Mouse (Mus musculus) erythroblast, embryonic 14.5 days (primary cell): ENCODE results near the gene Wfdc1. TPM values are rescaled to one million over a fixed set of nuclear protein-coding genes. Genes with fewer than 3 reads are reported as not detected.

Source experiments
- H3K27me3 ChIP-seq: 2 replicates; pipeline ENCODE4 v1.6.1; 2012; ENCODE audit warnings: inconsistent platforms; ENCODE audit not compliant: control insufficient read depth
- H3K36me3 ChIP-seq: 2 replicates; pipeline ENCODE4 v1.6.1; 2012; ENCODE audit warnings: mild to moderate bottlenecking, inconsistent platforms; ENCODE audit not compliant: control insufficient read depth
- H3K4me1 ChIP-seq: 2 replicates; pipeline ENCODE4 v1.6.1; 2012; ENCODE audit warnings: inconsistent platforms; ENCODE audit not compliant: control insufficient read depth
- H3K4me3 ChIP-seq: replicated peaks from 2 replicates; pipeline ENCODE3; 2012; ENCODE audit warnings: moderate library complexity, mild to moderate bottlenecking, inconsistent platforms
- H3K9me3 ChIP-seq: 2 replicates; pipeline ENCODE4 v1.6.1; 2012; ENCODE audit warnings: low read length, inconsistent platforms, mixed read lengths; ENCODE audit not compliant: control insufficient read depth
- GATA1 ChIP-seq: IDR thresholded peaks from 2 replicates; pipeline ENCODE4 v1.6.1; 2012; ENCODE audit warnings: low read length, inconsistent platforms, mixed read lengths
- TAL1 ChIP-seq: IDR thresholded peaks from 3 replicates; pipeline ENCODE4 v1.6.1; 2012; ENCODE audit warnings: low read length, inconsistent platforms, mixed read lengths
- polyA plus RNA-seq: library from polyadenylated mRNA; stranded (reverse); fragments of >175 nt; gene quantifications from 2 replicates; pipeline ENCODE4 v1.2.3, GENCODE M21; 2012

Wfdc1 gene
- polyA plus RNA-seq, 1 experiment, result not detected

GRCm38 (mm10) chr8:119646846-119647245 lies 19.3 kb upstream of the Wfdc1 start:
- Histone ChIP-seq H3K27me3 (peaks cover 2% of the 10 kb centered on the region; the same call in 1 of the 2 replicates), H3K4me1 (no peaks in the 10 kb centered on the region), H3K9me3 (peaks cover 10% of the 10 kb centered on the region), H3K4me3 (no peak overlapping the region), H3K36me3 (no peaks in the 10 kb centered on the region)
- TF ChIP-seq GATA1 (no peak), TAL1 (no peak)

DNA sequence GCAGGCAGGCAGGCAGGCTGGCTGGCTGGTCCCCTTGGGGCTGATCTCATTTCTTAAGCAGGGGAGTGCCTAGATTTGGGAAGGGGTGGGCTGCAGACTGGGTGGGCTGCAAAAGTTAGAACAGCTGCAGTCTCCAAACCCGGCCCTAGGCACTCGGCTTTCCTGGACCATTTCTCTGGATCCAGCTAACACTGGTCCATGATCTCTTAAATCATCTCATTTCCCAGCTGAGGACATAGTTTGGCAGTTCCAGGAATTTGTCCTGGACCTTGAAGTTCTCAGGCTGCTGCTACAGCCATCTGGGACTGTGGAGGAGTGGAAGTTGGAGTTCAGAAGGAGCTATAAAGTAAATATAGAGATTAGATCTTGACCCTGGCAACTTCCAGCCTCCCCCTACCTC lies 14.8 kb upstream of the Wfdc1 start:
- H3K9me3 ChIP-seq, result peaks cover 10% of the 10 kb centered on the region

GRCm38 (mm10) chr8:119656709-119657464 lies 9.3 kb upstream of the Wfdc1 start:
- Histone ChIP-seq H3K9me3 (peaks cover 2% of the 10 kb centered on the region; the same call in 1 of the 2 replicates), H3K4me3 (no peak overlapping the region), H3K4me1 (no peaks in the 10 kb centered on the region), H3K36me3 (no peaks in the 10 kb centered on the region), H3K27me3 (no peaks in the 10 kb centered on the region)
- TF ChIP-seq GATA1 (no peak), TAL1 (no peak)

More for the DNA sequence above, 14.8 kb upstream of the Wfdc1 start:
- Histone ChIP-seq H3K4me3 (no peak overlapping the region), H3K36me3 (no peaks in the 10 kb centered on the region), H3K4me1 (no peaks in the 10 kb centered on the region), H3K27me3 (no peaks in the 10 kb centered on the region)
- no peak for TF ChIP-seq GATA1
- TF ChIP-seq TAL1, result no peak

- no peaks in the 10 kb centered on the region for H3K4me1 ChIP-seq
- H3K36me3 ChIP-seq, result no peaks in the 10 kb centered on the region
- TF ChIP-seq GATA1 (no peak), TAL1 (no peak)
- H3K9me3 ChIP-seq, result no peaks in the 10 kb centered on the region
- no peak overlapping the region for H3K4me3 ChIP-seq
- 0 out of 2 replicates have a peak, but pooled peaks cover 5% of the 10 kb centered on the region for H3K27me3 ChIP-seq
Observed at GRCm38 (mm10) chr8:119661081-119661480, 5.1 kb upstream of the Wfdc1 start.

DNA sequence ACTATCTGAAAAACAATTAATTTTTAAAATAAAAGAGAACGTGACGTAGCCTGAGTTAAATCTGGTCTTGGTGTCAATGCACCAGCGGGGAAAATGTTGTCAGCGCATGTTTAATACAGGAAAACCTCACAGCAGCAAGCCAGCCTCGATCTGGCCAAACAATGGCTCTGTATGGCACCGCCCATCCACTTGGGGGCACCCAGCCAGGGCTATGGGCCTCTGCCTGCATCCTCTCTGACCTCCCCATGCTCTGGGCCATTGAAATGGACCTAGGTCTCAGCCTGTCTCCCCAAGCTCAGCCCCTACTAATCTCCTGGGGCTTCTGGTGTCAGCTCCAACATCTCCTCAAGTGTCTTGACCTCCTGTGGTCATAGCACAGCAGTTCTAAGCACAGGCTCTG lies 4.3 kb upstream of the Wfdc1 start:
- Histone ChIP-seq H3K4me3 (no peak overlapping the region), H3K4me1 (no peaks in the 10 kb centered on the region), H3K27me3 (peaks cover 10% of the 10 kb centered on the region), H3K9me3 (no peaks in the 10 kb centered on the region), H3K36me3 (no peaks in the 10 kb centered on the region)
- TF ChIP-seq TAL1, result no peak
- no peak for TF ChIP-seq GATA1

DNA sequence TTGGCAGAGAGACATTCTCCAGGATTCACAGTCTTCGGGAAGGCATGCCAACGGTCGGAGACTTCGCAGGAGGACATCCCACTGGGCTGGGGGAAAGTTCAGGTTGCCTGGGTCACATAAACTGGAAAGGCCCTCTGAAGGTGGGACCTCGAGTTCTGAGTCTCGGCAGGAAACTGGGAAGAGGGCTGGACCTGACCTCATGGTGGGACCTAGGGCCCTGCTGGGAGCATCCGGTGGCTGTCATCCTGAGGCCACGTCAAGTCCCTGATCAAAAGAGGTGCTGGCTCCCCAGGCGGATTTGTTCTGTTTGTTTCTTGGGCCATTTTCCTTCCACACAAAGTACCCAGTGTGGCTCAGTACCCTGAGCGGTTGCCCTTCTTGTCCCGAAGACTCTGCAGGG lies 2.7 kb upstream of the Wfdc1 start:
- Histone ChIP-seq H3K27me3 (peaks cover 10% of the 10 kb centered on the region), H3K9me3 (no peaks in the 10 kb centered on the region), H3K4me1 (no peaks in the 10 kb centered on the region), H3K4me3 (no peak overlapping the region), H3K36me3 (no peaks in the 10 kb centered on the region)
- no peak for TF ChIP-seq GATA1
- no peak for TF ChIP-seq TAL1

- TF ChIP-seq GATA1 (no peak), TAL1 (no peak)
- H3K4me3 ChIP-seq, result no peak overlapping the region
- no peaks in the 10 kb centered on the region for H3K36me3 ChIP-seq
- no peaks in the 10 kb centered on the region for H3K9me3 ChIP-seq
- no peaks in the 10 kb centered on the region for H3K4me1 ChIP-seq
- peaks cover 10% of the 10 kb centered on the region for H3K27me3 ChIP-seq
Observed at GRCm38 (mm10) chr8:119665270-119665669, 895 bp upstream of the Wfdc1 start.

DNA sequence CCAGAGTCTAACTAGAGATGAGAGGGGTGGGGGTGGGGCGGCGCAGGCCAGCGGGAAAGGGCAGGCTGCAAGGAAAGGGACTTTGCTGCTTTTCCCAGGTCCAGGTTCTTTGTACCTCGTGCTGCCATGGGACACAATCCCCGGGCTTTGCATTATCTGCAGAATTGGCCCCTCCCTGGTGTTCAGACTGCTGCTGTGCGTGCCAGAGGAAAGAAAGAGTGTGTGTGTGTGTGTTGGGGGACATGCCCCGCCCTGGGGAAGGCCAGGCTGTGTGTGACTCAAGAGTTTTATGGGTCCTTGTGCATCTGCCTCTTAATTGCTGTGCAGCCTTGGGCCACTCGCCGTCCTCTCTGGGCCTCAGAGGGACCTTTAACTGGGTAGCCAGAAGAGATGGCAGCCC lies 2.3 kb downstream of the Wfdc1 start:
- no peak for TF ChIP-seq TAL1
- H3K27me3 ChIP-seq, result peaks cover 10% of the 10 kb centered on the region
- no peaks in the 10 kb centered on the region for H3K4me1 ChIP-seq
- H3K9me3 ChIP-seq, result no peaks in the 10 kb centered on the region
- H3K36me3 ChIP-seq, result no peaks in the 10 kb centered on the region
- no peak overlapping the region for H3K4me3 ChIP-seq

GRCm38 (mm10) chr8:119669284-119669683 lies 3.1 kb downstream of the Wfdc1 start:
- Histone ChIP-seq H3K36me3 (no peaks in the 10 kb centered on the region), H3K4me3 (no peak overlapping the region), H3K27me3 (peaks cover 10% of the 10 kb centered on the region), H3K4me1 (no peaks in the 10 kb centered on the region), H3K9me3 (no peaks in the 10 kb centered on the region)
- TF ChIP-seq GATA1, result no peak
- no peak for TF ChIP-seq TAL1
